Mouse (Mus musculus) lung, embryonic 14.5 days (tissue): ENCODE measurements at regions not wholly inside any gene's neighbourhood (a gene's known extent, or its start where the extent isn't known, plus 50 kb on each side); places are given as distances from the start of the nearest gene placed in this dataset.
A peak's percentile ranks its signal among the peaks of the same experiment; 100 is the strongest.

ENCODE experiments used
- ATAC-seq: fragments of 200-750 bp; cut with Nextera tagmentation; 2 replicates; pipeline ENCODE4 v1.8.0; 2017; ENCODE audit warnings: mild to moderate bottlenecking, moderate TSS enrichment, moderate library complexity; ENCODE audit not compliant: insufficient read depth
- DNase-seq: peaks from one replicate; pipeline ENCODE4 v3.0.0-alpha.2; 2015
- H3K27ac ChIP-seq: fragments of 300-500 bp; sonication (generic); 2 replicates; pipeline ENCODE4 v1.5.1; 2014; ENCODE audit warnings: low read depth, mild to moderate bottlenecking, moderate library complexity
- H3K27me3 ChIP-seq: fragments of 300-500 bp; sonication (generic); 2 replicates; pipeline ENCODE4 v1.6.1; 2014; ENCODE audit warnings: low read length, control low read depth; ENCODE audit not compliant: insufficient read depth
- H3K36me3 ChIP-seq: fragments of 300-500 bp; sonication (generic); 2 replicates; pipeline ENCODE4 v1.6.1; 2014; ENCODE audit warnings: control low read depth; ENCODE audit not compliant: insufficient read depth
- H3K4me1 ChIP-seq: fragments of 300-500 bp; sonication (generic); 2 replicates; pipeline ENCODE4 v1.6.1; 2014; ENCODE audit warnings: antibody characterized with exemption, control low read depth; ENCODE audit not compliant: insufficient read depth
- H3K4me2 ChIP-seq: fragments of 300-500 bp; sonication (generic); 2 replicates; pipeline ENCODE4 v1.6.1; 2014; ENCODE audit warnings: mild to moderate bottlenecking
- H3K4me3 ChIP-seq: fragments of 300-500 bp; sonication (generic); 2 replicates; pipeline ENCODE4 v1.5.1; 2014; ENCODE audit warnings: low read depth, low read length
- H3K9ac ChIP-seq: fragments of 300-500 bp; sonication (generic); 2 replicates; pipeline ENCODE4 v1.6.1; 2014
- H3K9me3 ChIP-seq: fragments of 300-500 bp; sonication (generic); 2 replicates; pipeline ENCODE4 v1.6.1; 2016; ENCODE audit warnings: low read depth, low read length, control low read depth
- CTCF ChIP-seq: IDR thresholded peaks from 2 replicates; pipeline ENCODE4 v1.5.1; 2016; ENCODE audit warnings: antibody characterized with exemption, low read depth
- WGBS: fragments of 180-500 bp; shearing (Covaris S2); extraction: QIAGEN DNeasy Blood & Tissue Kit; methylation state at CpG from one replicate; pipeline ENCODE4 v1.1.7; 2014; 5-methylcytosine and 5-hydroxymethylcytosine counted together

GRCm38 (mm10) chr19:32954001-32954605 is 196.8 kb downstream of the Pten start:
- ATAC-seq (no peak; the same call in 1 of the 2 replicates), DNase-seq (peak; percentile 83)
- H3K9me3 ChIP-seq: no peaks in the 10 kb centered on the region
- H3K36me3 ChIP-seq: no peaks in the 10 kb centered on the region
- H3K4me1 ChIP-seq: no peaks in the 10 kb centered on the region
- WGBS: 48% methylated on average over 4 of the region's 4 CpGs
- TF ChIP-seq CTCF: peak; percentile 68
- no peak overlapping the region for H3K4me2 ChIP-seq
- no peak overlapping the region for H3K27ac ChIP-seq
- H3K9ac ChIP-seq: no peak overlapping the region
- H3K4me3 ChIP-seq: no peak overlapping the region
- no peaks in the 10 kb centered on the region for H3K27me3 ChIP-seq

GRCm38 (mm10) chr19:32954942-32955341 is 197.6 kb downstream of the Pten start:
- H3K27ac ChIP-seq: no peak overlapping the region
- no peak for ATAC-seq
- H3K4me2 ChIP-seq: no peak overlapping the region
- no peaks in the 10 kb centered on the region for H3K27me3 ChIP-seq
- no peak for TF ChIP-seq CTCF
- no peaks in the 10 kb centered on the region for H3K36me3 ChIP-seq
- DNase-seq: no peak
- H3K4me3 ChIP-seq: no peak overlapping the region
- WGBS: 95% methylated on average over 3 of the region's 3 CpGs
- H3K9me3 ChIP-seq: no peaks in the 10 kb centered on the region
- no peaks in the 10 kb centered on the region for H3K4me1 ChIP-seq
- H3K9ac ChIP-seq: no peak overlapping the region

GRCm38 (mm10) chr19:32956143-32956915 is 199.0 kb downstream of the Pten start:
- no peak overlapping the region for H3K9ac ChIP-seq
- H3K4me2 ChIP-seq: peak overlapping the region; percentile 59
- H3K27ac ChIP-seq: no peak overlapping the region
- no peak for TF ChIP-seq CTCF
- ATAC-seq: no peak
- 12% methylated on average over 9 of the region's 9 CpGs for WGBS
- H3K4me3 ChIP-seq: peak overlapping the region; percentile 20; the same call in 1 of the 2 replicates
- H3K9me3 ChIP-seq: no peaks in the 10 kb centered on the region
- no peaks in the 10 kb centered on the region for H3K27me3 ChIP-seq
- no peaks in the 10 kb centered on the region for H3K4me1 ChIP-seq
- no peaks in the 10 kb centered on the region for H3K36me3 ChIP-seq
- DNase-seq: peak; percentile 30

- no peak for TF ChIP-seq CTCF
- Histone ChIP-seq H3K4me1 (no peaks in the 10 kb centered on the region), H3K9me3 (no peaks in the 10 kb centered on the region), H3K9ac (no peak overlapping the region), H3K27ac (no peak overlapping the region), H3K27me3 (no peaks in the 10 kb centered on the region), H3K4me2 (peak overlapping the region; percentile 59), H3K36me3 (no peaks in the 10 kb centered on the region), H3K4me3 (peak overlapping the region; percentile 20; the same call in 1 of the 2 replicates)
- 3% methylated on average over 13 of the region's 13 CpGs for WGBS
- ATAC-seq: peak; percentile 69; the same call in 1 of the 2 replicates
- peak; percentile 38 for DNase-seq
Observed at GRCm38 (mm10) chr19:32956916-32957558, 199.7 kb downstream of the Pten start.

GRCm38 (mm10) chr19:32958276-32958675 is 201.0 kb downstream of the Pten start:
- Histone ChIP-seq H3K9ac (no peak overlapping the region), H3K4me1 (no peaks in the 10 kb centered on the region), H3K9me3 (no peaks in the 10 kb centered on the region), H3K27ac (no peak overlapping the region), H3K4me2 (no peak overlapping the region), H3K36me3 (no peaks in the 10 kb centered on the region), H3K27me3 (no peaks in the 10 kb centered on the region), H3K4me3 (no peak overlapping the region)
- DNase-seq: no peak
- WGBS: 89% methylated on average over 4 of the region's 4 CpGs
- no peak for ATAC-seq
- TF ChIP-seq CTCF: no peak

- Histone ChIP-seq H3K9me3 (no peaks in the 10 kb centered on the region), H3K4me3 (no peak overlapping the region), H3K4me1 (no peaks in the 10 kb centered on the region), H3K27me3 (no peaks in the 10 kb centered on the region), H3K4me2 (no peak overlapping the region), H3K36me3 (no peaks in the 10 kb centered on the region), H3K27ac (no peak overlapping the region), H3K9ac (no peak overlapping the region)
- DNase-seq (no peak), ATAC-seq (no peak)
- WGBS: 90% methylated on average over 4 of the region's 4 CpGs
- TF ChIP-seq CTCF: no peak
Observed at GRCm38 (mm10) chr19:32958791-32959190, 201.5 kb downstream of the Pten start.

GRCm38 (mm10) chr19:32959844-32960195 is 202.5 kb downstream of the Pten start:
- ATAC-seq: no peak
- H3K4me3 ChIP-seq: no peak overlapping the region
- H3K4me2 ChIP-seq: no peak overlapping the region
- no peak overlapping the region for H3K27ac ChIP-seq
- no peaks in the 10 kb centered on the region for H3K36me3 ChIP-seq
- no peaks in the 10 kb centered on the region for H3K27me3 ChIP-seq
- H3K4me1 ChIP-seq: no peaks in the 10 kb centered on the region
- no peak overlapping the region for H3K9ac ChIP-seq
- DNase-seq: no peak
- no peaks in the 10 kb centered on the region for H3K9me3 ChIP-seq
- WGBS: 57% methylated on average over 5 of the region's 5 CpGs
- no peak for TF ChIP-seq CTCF
